In the genomic region with DNA sequence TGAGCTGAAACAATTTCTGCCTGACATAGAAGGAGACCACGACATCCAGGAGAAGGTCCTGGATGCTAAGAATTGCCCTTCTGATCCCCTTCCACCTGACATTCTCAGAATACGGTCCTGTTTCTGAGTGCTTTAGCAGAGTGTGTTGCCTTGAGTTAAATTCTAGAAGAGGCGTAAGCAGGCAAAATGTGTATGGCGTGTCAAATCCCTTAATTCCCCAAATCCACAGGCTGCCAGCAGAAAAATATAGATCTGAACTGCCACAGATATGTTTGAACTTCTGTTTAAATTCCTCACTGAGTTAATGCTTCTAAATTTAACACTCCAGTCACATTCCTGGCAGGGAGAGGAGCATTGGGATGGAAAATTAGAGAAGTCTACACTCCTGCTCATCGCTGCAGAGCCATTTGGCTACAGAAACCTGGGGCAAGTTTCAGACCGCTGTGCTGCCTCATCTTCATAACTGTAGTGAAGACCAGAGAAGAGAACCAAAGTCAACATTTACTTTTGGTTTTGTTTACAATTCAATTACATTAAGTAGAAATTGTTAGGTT, we compare ENCODE assay signal across 20 mouse cellular contexts.
DNase-seq lines count a peak whose midpoint lies in the region; ATAC-seq and TF ChIP-seq lines count a peak whose summit lies in the region.
"Had no signal": no experiment of that assay in that cellular context is flagged by ENCODE, and none has a peak within 500 bp of the region (broad histone marks: within the 10 kb centered on the region; RNA-seq: fewer than 3 reads in every experiment).

No protein-coding gene starts in this region.

- WGBS in forebrain, postnatal 0 days: 79% methylated on average over 6 of the region's 6 CpGs
- 85% methylated on average over 6 of the region's 6 CpGs for WGBS in forebrain, embryonic 16.5 days
- WGBS in stomach, embryonic 16.5 days: 55% methylated on average over 6 of the region's 6 CpGs
- 49% methylated on average over 6 of the region's 6 CpGs for WGBS in stomach, postnatal 0 days

- no peaks in the 10 kb centered on the region for H3K27me3 ChIP-seq in forebrain, postnatal 0 days (ENCODE audit: insufficient read depth, low read length)
- no peaks in the 10 kb centered on the region for H3K27me3 ChIP-seq in forebrain, embryonic 16.5 days (replicated peaks; ENCODE audit: control insufficient read depth, insufficient read depth, low read length)
- no peaks in the 10 kb centered on the region for H3K27me3 ChIP-seq in stomach, embryonic 16.5 days (ENCODE audit: control insufficient read depth, insufficient read depth, low read length)
- no peaks in the 10 kb centered on the region for H3K27me3 ChIP-seq in stomach, postnatal 0 days (ENCODE audit: control insufficient read depth, insufficient read depth, low read length)
- H3K27me3 ChIP-seq: embryonic facial prominence, embryonic 12.5 days; forebrain, embryonic 12.5 days; heart, embryonic 13.5 days; hindbrain, embryonic 15.5 days; Patski had no signal

- no peaks in the 10 kb centered on the region for H3K36me3 ChIP-seq in forebrain, postnatal 0 days (ENCODE audit: insufficient read depth)
- no peaks in the 10 kb centered on the region for H3K36me3 ChIP-seq in forebrain, embryonic 16.5 days (ENCODE audit: control insufficient read depth, insufficient read depth)
- no peaks in the 10 kb centered on the region for H3K36me3 ChIP-seq in stomach, embryonic 16.5 days (ENCODE audit: control insufficient read depth, insufficient read depth, low read length)
- no peaks in the 10 kb centered on the region for H3K36me3 ChIP-seq in stomach, postnatal 0 days (ENCODE audit: control insufficient read depth, insufficient read depth, low read length)
- H3K36me3 ChIP-seq: embryonic facial prominence, embryonic 12.5 days; forebrain, embryonic 12.5 days; heart, embryonic 13.5 days; hindbrain, embryonic 15.5 days had no signal

- H3K4me1 ChIP-seq in forebrain, postnatal 0 days (ENCODE audit: insufficient read depth): no peaks in the 10 kb centered on the region
- H3K4me1 ChIP-seq in forebrain, embryonic 16.5 days (replicated peaks; ENCODE audit: control insufficient read depth, insufficient read depth, low read length): no peaks in the 10 kb centered on the region
- H3K4me1 ChIP-seq in stomach, embryonic 16.5 days (ENCODE audit: control insufficient read depth, insufficient read depth, low read length): no peaks in the 10 kb centered on the region
- H3K4me1 ChIP-seq in stomach, postnatal 0 days (replicated peaks; ENCODE audit: control insufficient read depth, insufficient read depth): no peaks in the 10 kb centered on the region
- H3K4me1 ChIP-seq: embryonic facial prominence, embryonic 12.5 days; forebrain, embryonic 12.5 days; hindbrain, embryonic 15.5 days had no signal

- TF ChIP-seq EP300 in stomach, postnatal 0 days (optimal IDR thresholded peaks at IDR 0.05): no peak

- ATAC-seq in forebrain, postnatal 0 days: peak; percentile 62
- no peak for ATAC-seq in forebrain, embryonic 16.5 days
- peak; percentile 58; the same call in 1 of the 2 replicates for ATAC-seq in stomach, embryonic 16.5 days (ENCODE audit: insufficient read depth, low FRiP score)
- no peak for ATAC-seq in stomach, postnatal 0 days (ENCODE audit: low FRiP score, low TSS enrichment)
- ATAC-seq in megakaryocyte, adult 5-6 weeks (ENCODE audit: poor library complexity, severe bottlenecking): no peak
- ATAC-seq: activated CD4-positive, CD25-positive, alpha-beta regulatory T cell, adult 4 months; Patski had no signal

- DNase-seq in forebrain, postnatal 0 days: peak; percentile 17
- DNase-seq in kidney, adult 9 months: peak; percentile 4
- DNase-seq in kidney, adult 8-10 months: no peak
- DNase-seq in stomach, postnatal 0 days (ENCODE audit: low spot score): no peak
- DNase-seq: adrenal gland, postnatal 14 days; cerebellum, adult 8-10 months; cerebellum, postnatal 14 days; embryo, embryonic 11 days; gastrocnemius, postnatal 36 days; heart, adult 11 months; heart, postnatal 36 days had no signal

- H3K9me3 ChIP-seq in forebrain, postnatal 0 days (ENCODE audit: low read length): no peaks in the 10 kb centered on the region
- H3K9me3 ChIP-seq in forebrain, embryonic 16.5 days (ENCODE audit: control insufficient read depth, low read length): no peaks in the 10 kb centered on the region
- H3K9me3 ChIP-seq in stomach, embryonic 16.5 days (replicated peaks; ENCODE audit: control insufficient read depth, low read length): no peaks in the 10 kb centered on the region
- no peaks in the 10 kb centered on the region for H3K9me3 ChIP-seq in stomach, postnatal 0 days (ENCODE audit: control insufficient read depth, low read length)
- H3K9me3 ChIP-seq: embryonic facial prominence, embryonic 12.5 days; forebrain, embryonic 12.5 days; heart, embryonic 13.5 days; hindbrain, embryonic 15.5 days had no signal

- H3K27ac ChIP-seq in forebrain, postnatal 0 days (ENCODE audit: low read depth, low read length): 0 out of 2 replicates have a peak overlapping the region, but pooled peaks have one; percentile 15
- H3K27ac ChIP-seq in forebrain, embryonic 16.5 days (ENCODE audit: low read length): no peak overlapping the region
- H3K27ac ChIP-seq in stomach, embryonic 16.5 days (ENCODE audit: low read length): no peak overlapping the region
- H3K27ac ChIP-seq in stomach, postnatal 0 days (replicated peaks): no peak overlapping the region
- H3K27ac ChIP-seq: embryonic facial prominence, embryonic 12.5 days; forebrain, embryonic 12.5 days; heart, embryonic 13.5 days; hindbrain, embryonic 15.5 days had no signal

- H3K4me2 ChIP-seq in forebrain, postnatal 0 days (ENCODE audit: low read depth): no peak overlapping the region
- H3K4me2 ChIP-seq in forebrain, embryonic 16.5 days (ENCODE audit: low read length): no peak overlapping the region
- no peak overlapping the region for H3K4me2 ChIP-seq in stomach, embryonic 16.5 days (ENCODE audit: low read depth, low read length)
- no peak overlapping the region for H3K4me2 ChIP-seq in stomach, postnatal 0 days (replicated peaks; ENCODE audit: low read depth)
- H3K4me2 ChIP-seq: embryonic facial prominence, embryonic 12.5 days; forebrain, embryonic 12.5 days; heart, embryonic 13.5 days; hindbrain, embryonic 15.5 days had no signal

- TF ChIP-seq CTCF in forebrain, postnatal 0 days (IDR thresholded peaks at IDR 0.05; ENCODE audit: low read depth): no peak
- no peak for TF ChIP-seq CTCF in stomach, postnatal 0 days (IDR thresholded peaks at IDR 0.05; ENCODE audit: low read depth)

- no peak overlapping the region for H3K9ac ChIP-seq in forebrain, postnatal 0 days
- no peak overlapping the region for H3K9ac ChIP-seq in forebrain, embryonic 16.5 days (replicated peaks; ENCODE audit: low read depth, low read length)
- no peak overlapping the region for H3K9ac ChIP-seq in stomach, embryonic 16.5 days (ENCODE audit: low read length)
- H3K9ac ChIP-seq in stomach, postnatal 0 days (ENCODE audit: low read length): no peak overlapping the region
- H3K9ac ChIP-seq: embryonic facial prominence, embryonic 12.5 days; forebrain, embryonic 12.5 days; heart, embryonic 13.5 days; hindbrain, embryonic 15.5 days had no signal

- no peak overlapping the region for H3K4me3 ChIP-seq in forebrain, postnatal 0 days (ENCODE audit: low read depth, low read length)
- no peak overlapping the region for H3K4me3 ChIP-seq in forebrain, embryonic 16.5 days (replicated peaks; ENCODE audit: low read length)
- no peak overlapping the region for H3K4me3 ChIP-seq in stomach, embryonic 16.5 days (replicated peaks; ENCODE audit: low read length)
- H3K4me3 ChIP-seq in stomach, postnatal 0 days (ENCODE audit: low read depth, low read length): no peak overlapping the region
- H3K4me3 ChIP-seq: embryonic facial prominence, embryonic 12.5 days; forebrain, embryonic 12.5 days; heart, embryonic 13.5 days; hindbrain, embryonic 15.5 days had no signal

Comparison
In these comparisons a context has a peak if more than half of its experiments do, and no peak if none do; other contexts are left out.
1. ATAC-seq: peak in forebrain, postnatal 0 days (single experiment) and stomach, embryonic 16.5 days (single experiment); none in forebrain, embryonic 16.5 days (single experiment), stomach, postnatal 0 days (single experiment) and megakaryocyte, adult 5-6 weeks (single experiment).
2. DNase-seq: peak in forebrain, postnatal 0 days (single experiment) and kidney, adult 9 months (single experiment); none in kidney, adult 8-10 months (0 of 2) and stomach, postnatal 0 days (single experiment).